Comparison of ENCODE assay signal across 16 mouse cellular contexts in genomic region chr1:153210198-153210597, GRCm38 (mm10).
"Had no signal": no experiment of that assay in that cellular context is flagged by ENCODE, and none has a peak within 500 bp of the region (broad histone marks: within the 10 kb centered on the region; RNA-seq: fewer than 3 reads in every experiment).

No protein-coding gene starts in this region.

- ATAC-seq: liver, embryonic 12.5 days; liver, postnatal 0 days; lung, postnatal 0 days; midbrain, embryonic 13.5 days; midbrain, embryonic 15.5 days; midbrain, embryonic 16.5 days had no signal

- DNase-seq: left cerebral cortex, postnatal 4 days; liver; liver, embryonic 13.5 days; liver, postnatal 0 days; lung, adult 18-20 months; lung, adult 2 months; lung, embryonic 14.5 days; lung, postnatal 14 days; lung, postnatal 36 days; lung, postnatal 4 days; midbrain, embryonic 14.5 days had no signal
